ENCODE assay signal across 14 mouse cellular contexts in genomic region chr1:187990161-187990560, GRCm38 (mm10).
DNase-seq lines count a peak whose midpoint lies in the region; ATAC-seq and TF ChIP-seq lines count a peak whose summit lies in the region.
"Had no signal": no experiment of that assay in that cellular context is flagged by ENCODE, and none has a peak within 500 bp of the region (broad histone marks: within the 10 kb centered on the region; RNA-seq: fewer than 3 reads in every experiment).

No protein-coding gene starts in this region.

- no peaks in the 10 kb centered on the region for H3K27me3 ChIP-seq in forebrain, postnatal 0 days (ENCODE audit: insufficient read depth, low read length)
- H3K27me3 ChIP-seq in forebrain, embryonic 13.5 days, result peaks cover 10% of the 10 kb centered on the region
- no peaks in the 10 kb centered on the region for H3K27me3 ChIP-seq in hindbrain, embryonic 12.5 days
- H3K27me3 ChIP-seq: lung, embryonic 15.5 days; midbrain, embryonic 15.5 days had no signal

- no peak overlapping the region for H3K9ac ChIP-seq in forebrain, postnatal 0 days
- H3K9ac ChIP-seq in forebrain, embryonic 13.5 days, result no peak overlapping the region
- no peak overlapping the region for H3K9ac ChIP-seq in hindbrain, embryonic 12.5 days
- H3K9ac ChIP-seq: lung, embryonic 15.5 days; midbrain, embryonic 15.5 days; neural tube, embryonic 15.5 days had no signal

- H3K4me2 ChIP-seq in forebrain, postnatal 0 days (ENCODE audit: low read depth), result no peak overlapping the region
- no peak overlapping the region for H3K4me2 ChIP-seq in forebrain, embryonic 13.5 days
- H3K4me2 ChIP-seq in hindbrain, embryonic 12.5 days (replicated peaks), result no peak overlapping the region
- H3K4me2 ChIP-seq: lung, embryonic 15.5 days; midbrain, embryonic 15.5 days; neural tube, embryonic 15.5 days had no signal

- DNase-seq in forebrain, postnatal 0 days, result no peak
- DNase-seq in left cerebral cortex, adult 2 months (ENCODE audit: extremely low spot score in 1 of 2, low spot score in 2 of 2), result no peak
- DNase-seq in left cerebral cortex, adult 18-20 months (ENCODE audit: low spot score in 2 of 2), result no peak
- peak; percentile 24 for DNase-seq in thymus, postnatal 4 days
- no peak for DNase-seq in thymus, postnatal 36 days
- DNase-seq in layer of hippocampus, postnatal 36 days, result no peak
- DNase-seq: gastrocnemius, postnatal 14 days; right cerebral cortex, postnatal 14 days had no signal

- no peak overlapping the region for H3K4me3 ChIP-seq in forebrain, postnatal 0 days (ENCODE audit: low read depth, low read length)
- no peak overlapping the region for H3K4me3 ChIP-seq in forebrain, embryonic 13.5 days
- no peak overlapping the region for H3K4me3 ChIP-seq in left cerebral cortex, adult 2 months
- no peak overlapping the region for H3K4me3 ChIP-seq in hindbrain, embryonic 12.5 days
- H3K4me3 ChIP-seq: lung, embryonic 15.5 days; midbrain, embryonic 15.5 days; neural tube, embryonic 15.5 days had no signal

- H3K4me1 ChIP-seq in forebrain, postnatal 0 days (ENCODE audit: insufficient read depth), result no peaks in the 10 kb centered on the region
- H3K4me1 ChIP-seq in forebrain, embryonic 13.5 days, result 0 out of 2 replicates have a peak, but pooled peaks cover 2% of the 10 kb centered on the region
- H3K4me1 ChIP-seq in hindbrain, embryonic 12.5 days, result no peaks in the 10 kb centered on the region
- H3K4me1 ChIP-seq: lung, embryonic 15.5 days; midbrain, embryonic 15.5 days; neural tube, embryonic 15.5 days had no signal

- H3K36me3 ChIP-seq in forebrain, postnatal 0 days (ENCODE audit: insufficient read depth), result no peaks in the 10 kb centered on the region
- H3K36me3 ChIP-seq in forebrain, embryonic 13.5 days (ENCODE audit: poor library complexity, severe bottlenecking), result no peaks in the 10 kb centered on the region
- no peaks in the 10 kb centered on the region for H3K36me3 ChIP-seq in hindbrain, embryonic 12.5 days
- H3K36me3 ChIP-seq: lung, embryonic 15.5 days; midbrain, embryonic 15.5 days; neural tube, embryonic 15.5 days had no signal

- intact Hi-C loops in left cerebral cortex, adult 2 months (cut with DNase I), result no loop called here

- no peak for ATAC-seq in forebrain, postnatal 0 days
- ATAC-seq in forebrain, embryonic 13.5 days, result no peak
- no peak for ATAC-seq in hindbrain, embryonic 12.5 days (ENCODE audit: low FRiP score)
- ATAC-seq: intestine, embryonic 16.5 days; midbrain, embryonic 15.5 days had no signal

- peak; percentile 41 for TF ChIP-seq CTCF in forebrain, postnatal 0 days (IDR thresholded peaks at IDR 0.05; ENCODE audit: low read depth)
- peak; percentile 2; the same call in 1 of the 2 replicates for TF ChIP-seq CTCF in left cerebral cortex, adult 2 months (IDR thresholded peaks at IDR 0.05)

- no peak overlapping the region for H3K27ac ChIP-seq in forebrain, postnatal 0 days (ENCODE audit: low read depth, low read length)
- no peak overlapping the region for H3K27ac ChIP-seq in forebrain, embryonic 13.5 days
- H3K27ac ChIP-seq in left cerebral cortex, adult 2 months, result no peak overlapping the region
- no peak overlapping the region for H3K27ac ChIP-seq in hindbrain, embryonic 12.5 days
- H3K27ac ChIP-seq: lung, embryonic 15.5 days; midbrain, embryonic 15.5 days; neural tube, embryonic 15.5 days had no signal

- no peaks in the 10 kb centered on the region for H3K9me3 ChIP-seq in forebrain, postnatal 0 days (ENCODE audit: low read length)
- no peaks in the 10 kb centered on the region for H3K9me3 ChIP-seq in forebrain, embryonic 13.5 days (replicated peaks)
- no peaks in the 10 kb centered on the region for H3K9me3 ChIP-seq in hindbrain, embryonic 12.5 days (replicated peaks)
- H3K9me3 ChIP-seq: lung, embryonic 15.5 days; midbrain, embryonic 15.5 days; neural tube, embryonic 15.5 days had no signal
